Mouse (Mus musculus): ENCODE data around the gene Wbp2nl. TPM values are rescaled to one million over a fixed set of nuclear protein-coding genes. Genes with fewer than 3 reads are reported as not detected.

The Wbp2nl gene
- polyA plus RNA-seq, 1 experiment: not detected

DNA sequence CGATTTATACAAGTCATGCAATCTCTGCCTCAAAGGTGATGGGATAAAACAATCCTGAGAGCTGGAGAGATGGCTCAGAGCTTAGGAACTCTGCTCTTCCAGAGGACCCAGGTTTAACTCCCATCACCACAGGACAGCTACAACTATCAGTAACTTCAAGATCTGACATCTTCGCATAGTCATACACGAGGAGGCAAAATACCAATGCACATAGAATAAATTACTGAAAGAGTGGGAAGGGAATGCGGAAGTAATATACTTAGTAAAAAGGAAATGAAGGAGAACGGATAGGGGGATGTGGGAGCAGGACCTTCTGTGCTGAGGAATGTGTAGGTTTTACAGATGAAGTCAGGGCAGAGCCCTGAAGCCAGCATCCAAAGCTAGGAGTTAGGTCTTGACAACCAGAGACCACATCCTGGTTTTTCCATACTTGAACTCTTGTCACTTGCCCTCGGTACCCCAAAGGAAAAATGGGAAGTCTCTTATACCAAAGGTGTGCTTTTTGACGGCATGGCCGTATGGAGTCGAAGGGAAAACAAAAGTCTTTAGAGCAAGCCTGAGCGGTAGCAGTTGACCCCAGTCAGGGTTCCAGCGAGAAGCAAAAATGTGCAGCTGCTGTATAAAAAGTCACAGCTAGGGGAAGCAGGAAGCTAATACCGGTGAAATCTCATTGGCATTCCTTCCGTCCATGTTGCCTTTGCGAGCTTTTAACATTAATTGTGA, 48.0 kb downstream of the Wbp2nl start:
- TF ChIP-seq CTCF (IDR thresholded peaks at IDR 0.05; ENCODE audit: low read depth, low read length): no peak
- TF ChIP-seq POLR2A (IDR thresholded peaks at IDR 0.05; ENCODE audit: borderline replicate concordance, low read depth, low read length): no peak
- Histone ChIP-seq H3K4me1 (ENCODE audit: control insufficient read depth, insufficient read depth, low read length) (peaks cover 29% of the 10 kb centered on the region), H3K27ac (ENCODE audit: insufficient read depth, low read depth, low read length) (peak overlapping the region; percentile 75), H3K4me3 (ENCODE audit: insufficient read depth, low read length) (peak overlapping the region; percentile 79)

GRCm38 (mm10) chr15:82347303-82347676, 48.5 kb downstream of the Wbp2nl start:
- TF ChIP-seq CTCF (IDR thresholded peaks at IDR 0.05; ENCODE audit: low read depth, low read length) (no peak), POLR2A (IDR thresholded peaks at IDR 0.05; ENCODE audit: borderline replicate concordance, low read depth, low read length) (no peak)
- H3K4me1 ChIP-seq (ENCODE audit: control insufficient read depth, insufficient read depth, low read length): peaks cover 31% of the 10 kb centered on the region
- peak overlapping the region; percentile 79 for H3K4me3 ChIP-seq (ENCODE audit: insufficient read depth, low read length)
- H3K27ac ChIP-seq (ENCODE audit: insufficient read depth, low read depth, low read length): peak overlapping the region; percentile 75

DNA sequence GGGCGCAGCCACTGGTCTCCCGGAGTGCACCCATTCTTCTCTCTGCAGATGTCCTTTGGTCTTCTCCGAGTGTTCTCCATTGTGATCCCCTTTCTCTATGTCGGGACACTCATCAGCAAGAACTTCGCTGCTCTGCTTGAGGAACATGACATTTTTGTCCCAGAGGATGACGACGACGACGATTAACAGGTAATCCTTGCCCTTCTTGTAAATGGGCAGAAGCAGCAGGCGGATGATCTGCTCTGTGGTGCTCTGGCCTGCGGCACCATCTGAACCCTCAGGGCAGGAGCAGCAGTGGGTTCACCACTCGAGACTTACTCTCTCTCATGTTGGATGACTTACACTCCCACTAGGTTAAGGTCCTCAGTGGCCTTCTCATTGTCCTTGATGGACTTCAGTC, 49.1 kb downstream of the Wbp2nl start:
- H3K4me3 ChIP-seq (ENCODE audit: insufficient read depth, low read length): peak overlapping the region; percentile 79; the same call in 1 of the 2 replicates
- H3K4me1 ChIP-seq (ENCODE audit: control insufficient read depth, insufficient read depth, low read length): peaks cover 35% of the 10 kb centered on the region
- peak overlapping the region; percentile 75; the same call in 1 of the 2 replicates for H3K27ac ChIP-seq (ENCODE audit: insufficient read depth, low read depth, low read length)
- TF ChIP-seq CTCF (IDR thresholded peaks at IDR 0.05; ENCODE audit: low read depth, low read length) (no peak), POLR2A (IDR thresholded peaks at IDR 0.05; ENCODE audit: borderline replicate concordance, low read depth, low read length) (no peak)

DNA sequence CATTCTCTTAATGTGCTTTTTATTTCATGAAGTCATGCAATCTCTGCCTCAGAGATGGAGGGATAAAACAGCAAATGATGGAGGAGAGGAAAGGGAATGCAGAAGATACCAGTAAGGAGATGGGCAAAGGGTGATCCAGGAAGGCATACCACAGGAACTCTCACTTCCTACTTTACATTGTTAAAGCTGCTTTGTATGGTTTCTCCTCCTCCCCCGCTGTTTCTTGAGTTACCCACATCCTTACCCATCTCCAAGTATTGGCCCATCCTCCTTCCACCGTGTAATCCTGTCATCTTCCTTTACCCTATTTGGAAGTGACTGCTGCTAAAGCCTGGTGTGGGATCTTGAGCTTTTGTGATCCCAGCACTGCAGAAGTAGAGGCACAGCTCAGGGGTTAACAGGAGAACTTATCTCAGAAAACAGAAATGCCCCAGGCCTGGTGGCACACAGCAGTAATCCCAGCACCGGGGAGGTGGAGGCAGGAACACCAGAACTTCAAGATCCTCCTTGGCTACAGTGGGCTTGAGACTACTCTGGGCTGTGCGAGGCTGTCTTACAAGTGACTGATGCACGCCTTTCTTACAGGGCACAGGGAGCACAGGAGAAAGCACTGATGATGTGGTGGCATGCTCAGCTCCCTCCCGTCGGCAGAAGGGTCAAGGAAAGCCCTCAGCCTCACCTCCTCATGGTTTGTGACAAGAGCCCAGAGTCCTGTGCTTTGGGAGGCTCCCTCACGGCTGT, 49.7 kb downstream of the Wbp2nl start:
- Histone ChIP-seq H3K4me3 (ENCODE audit: insufficient read depth, low read length) (no peak overlapping the region), H3K4me1 (ENCODE audit: control insufficient read depth, insufficient read depth, low read length) (peaks cover 35% of the 10 kb centered on the region), H3K27ac (ENCODE audit: insufficient read depth, low read depth, low read length) (peak overlapping the region; percentile 31; the same call in 1 of the 2 replicates)
- TF ChIP-seq POLR2A (IDR thresholded peaks at IDR 0.05; ENCODE audit: borderline replicate concordance, low read depth, low read length) (no peak), CTCF (IDR thresholded peaks at IDR 0.05; ENCODE audit: low read depth, low read length) (no peak)

DNA sequence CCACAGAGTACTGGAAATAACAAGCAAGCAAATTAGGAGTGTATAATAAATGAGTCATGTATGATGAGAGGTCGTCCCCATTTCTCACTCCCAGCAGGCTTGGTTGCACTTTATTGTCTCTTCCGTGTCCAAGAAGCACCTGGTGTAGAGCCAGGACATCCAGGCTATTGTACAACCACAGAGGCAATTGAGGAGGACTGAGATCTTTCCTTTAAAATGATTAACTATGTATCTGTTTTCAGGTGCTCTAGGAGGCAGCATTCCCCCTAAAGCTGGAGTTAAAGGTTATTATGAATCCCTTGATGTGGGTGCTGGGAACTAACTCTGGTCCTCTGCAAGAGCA, 50.2 kb downstream of the Wbp2nl start:
- peaks cover 35% of the 10 kb centered on the region for H3K4me1 ChIP-seq (ENCODE audit: control insufficient read depth, insufficient read depth, low read length)
- H3K4me3 ChIP-seq (ENCODE audit: insufficient read depth, low read length): no peak overlapping the region
- H3K27ac ChIP-seq (ENCODE audit: insufficient read depth, low read depth, low read length): no peak overlapping the region
- TF ChIP-seq CTCF (IDR thresholded peaks at IDR 0.05; ENCODE audit: low read depth, low read length) (no peak), POLR2A (IDR thresholded peaks at IDR 0.05; ENCODE audit: borderline replicate concordance, low read depth, low read length) (no peak)

DNA sequence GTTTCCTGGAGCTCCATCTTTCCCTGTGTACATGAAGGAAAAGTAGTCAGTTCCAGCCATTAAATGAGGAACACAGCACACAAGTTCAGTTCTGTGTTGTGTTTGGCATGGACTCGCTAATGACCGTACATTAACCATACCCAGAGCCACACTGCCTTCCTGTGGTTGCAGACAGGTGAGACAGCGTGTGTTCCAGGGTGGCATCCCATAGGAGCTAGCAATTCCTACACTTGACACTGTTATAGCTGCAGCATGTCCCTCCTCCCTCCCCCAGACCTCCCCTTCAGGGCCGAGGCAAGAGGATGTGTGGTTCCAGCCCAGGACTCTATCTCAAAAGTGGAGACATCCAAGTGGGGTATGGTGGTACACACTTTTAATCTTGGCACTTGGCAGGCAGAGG, 51.6 kb downstream of the Wbp2nl start:
- Histone ChIP-seq H3K4me1 (ENCODE audit: control insufficient read depth, insufficient read depth, low read length) (peaks cover 32% of the 10 kb centered on the region), H3K4me3 (ENCODE audit: insufficient read depth, low read length) (no peak overlapping the region), H3K27ac (ENCODE audit: insufficient read depth, low read depth, low read length) (no peak overlapping the region)
- TF ChIP-seq CTCF (IDR thresholded peaks at IDR 0.05; ENCODE audit: low read depth, low read length) (no peak), POLR2A (IDR thresholded peaks at IDR 0.05; ENCODE audit: borderline replicate concordance, low read depth, low read length) (no peak)

DNA sequence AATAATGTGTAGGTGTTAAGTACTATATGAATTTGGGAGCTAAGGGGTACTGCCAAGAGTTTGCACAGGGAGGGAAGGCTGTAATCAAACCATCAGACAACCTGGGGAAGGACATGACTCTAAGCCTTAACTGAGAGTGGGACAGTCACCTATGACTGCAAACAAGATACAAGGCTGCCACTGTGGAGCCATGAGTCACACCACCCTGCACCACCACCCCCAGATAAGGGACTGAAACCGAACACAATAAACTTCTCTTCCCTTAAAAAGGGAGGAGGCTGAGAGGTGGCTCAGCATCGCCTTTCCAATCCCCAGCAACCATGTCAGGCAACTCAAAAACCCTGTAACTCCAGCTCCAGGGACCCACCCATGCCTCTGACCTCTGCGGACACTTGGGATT, 52.7 kb downstream of the Wbp2nl start:
- Histone ChIP-seq H3K4me3 (ENCODE audit: insufficient read depth, low read length) (no peak overlapping the region), H3K4me1 (ENCODE audit: control insufficient read depth, insufficient read depth, low read length) (peaks cover 31% of the 10 kb centered on the region), H3K27ac (ENCODE audit: insufficient read depth, low read depth, low read length) (no peak overlapping the region)
- TF ChIP-seq POLR2A (IDR thresholded peaks at IDR 0.05; ENCODE audit: borderline replicate concordance, low read depth, low read length) (no peak), CTCF (IDR thresholded peaks at IDR 0.05; ENCODE audit: low read depth, low read length) (no peak)

- TF ChIP-seq CTCF (IDR thresholded peaks at IDR 0.05; ENCODE audit: low read depth, low read length) (no peak), POLR2A (IDR thresholded peaks at IDR 0.05; ENCODE audit: borderline replicate concordance, low read depth, low read length) (no peak)
- H3K4me1 ChIP-seq (ENCODE audit: control insufficient read depth, insufficient read depth, low read length): peaks cover 19% of the 10 kb centered on the region
- H3K4me3 ChIP-seq (ENCODE audit: insufficient read depth, low read length): peak overlapping the region; percentile 71
- H3K27ac ChIP-seq (ENCODE audit: insufficient read depth, low read depth, low read length): peak overlapping the region; percentile 8; the same call in 1 of the 2 replicates
Observed at GRCm38 (mm10) chr15:82353078-82353744, 54.5 kb downstream of the Wbp2nl start.

GRCm38 (mm10) chr15:82353745-82354113, 55.0 kb downstream of the Wbp2nl start:
- Histone ChIP-seq H3K4me3 (ENCODE audit: insufficient read depth, low read length) (peak overlapping the region; percentile 71), H3K4me1 (ENCODE audit: control insufficient read depth, insufficient read depth, low read length) (peaks cover 15% of the 10 kb centered on the region), H3K27ac (ENCODE audit: insufficient read depth, low read depth, low read length) (peak overlapping the region; percentile 8)
- TF ChIP-seq CTCF (IDR thresholded peaks at IDR 0.05; ENCODE audit: low read depth, low read length): no peak
- TF ChIP-seq POLR2A (IDR thresholded peaks at IDR 0.05; ENCODE audit: borderline replicate concordance, low read depth, low read length): no peak
